Mouse (Mus musculus): Measurements from ENCODE around the gene Theg. TPM values are rescaled to one million over a fixed set of nuclear protein-coding genes. Genes with fewer than 3 reads are reported as not detected.
A peak's percentile ranks its signal among the peaks of the same experiment; 100 is the strongest.

Gene Theg
- polyA plus RNA-seq, 1 experiment from 2014 or later = not detected

DNA sequence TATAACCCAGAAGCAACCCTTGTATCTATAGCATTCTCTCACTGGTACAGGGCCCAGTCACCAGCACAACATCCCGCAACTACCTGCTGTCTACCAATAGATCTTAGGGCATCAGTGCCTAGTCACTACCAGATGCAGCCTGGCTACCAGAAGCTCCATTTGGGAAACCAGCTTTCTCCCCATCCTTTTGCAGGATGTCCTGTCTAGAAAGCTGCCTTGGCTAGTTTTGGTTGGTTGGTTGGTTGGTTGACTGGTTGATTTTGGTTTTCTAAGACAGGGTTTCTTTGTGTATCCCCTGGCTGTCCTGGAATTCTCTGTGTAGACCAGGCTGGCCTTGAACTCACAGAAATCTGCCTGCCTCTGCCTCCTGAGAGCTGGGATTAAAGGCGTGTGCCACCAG lies 27.4 kb downstream of the Theg start:
- TF ChIP-seq CTCF (IDR thresholded peaks at IDR 0.05; ENCODE audit: low read depth) (no peak), EP300 (optimal IDR thresholded peaks at IDR 0.05) (no peak)

GRCm38 (mm10) chr10:79557496-79557895 lies 29.6 kb downstream of the Theg start:
- H3K9me3 ChIP-seq (ENCODE audit: control insufficient read depth, low read length) = no peaks in the 10 kb centered on the region
- H3K27me3 ChIP-seq (ENCODE audit: control insufficient read depth, insufficient read depth, low read length) = no peaks in the 10 kb centered on the region
- no peak overlapping the region for H3K27ac ChIP-seq (replicated peaks)
- TF ChIP-seq EP300 (optimal IDR thresholded peaks at IDR 0.05) (no peak), CTCF (IDR thresholded peaks at IDR 0.05; ENCODE audit: low read depth) (no peak)
- 91% methylated on average over 5 of the region's 5 CpGs for WGBS
- 0 out of 2 replicates have a peak, but pooled peaks cover 2% of the 10 kb centered on the region for H3K4me1 ChIP-seq (replicated peaks; ENCODE audit: control insufficient read depth, insufficient read depth)
- peak; percentile 13 for DNase-seq (ENCODE audit: low spot score)
- ATAC-seq (ENCODE audit: low FRiP score, low TSS enrichment) = no peak
- no peak overlapping the region for H3K4me3 ChIP-seq (ENCODE audit: low read depth, low read length)
- H3K9ac ChIP-seq (ENCODE audit: low read length) = no peak overlapping the region
- H3K36me3 ChIP-seq (ENCODE audit: control insufficient read depth, insufficient read depth, low read length) = no peaks in the 10 kb centered on the region
- no peak overlapping the region for H3K4me2 ChIP-seq (replicated peaks; ENCODE audit: low read depth)

More for the DNA sequence above, 27.4 kb downstream of the Theg start:
- H3K4me1 ChIP-seq (replicated peaks; ENCODE audit: control insufficient read depth, insufficient read depth) = no peaks in the 10 kb centered on the region
- no peaks in the 10 kb centered on the region for H3K27me3 ChIP-seq (ENCODE audit: control insufficient read depth, insufficient read depth, low read length)
- H3K9me3 ChIP-seq (ENCODE audit: control insufficient read depth, low read length) = no peaks in the 10 kb centered on the region
- DNase-seq (ENCODE audit: low spot score) (no peak), ATAC-seq (ENCODE audit: low FRiP score, low TSS enrichment) (no peak)
- H3K27ac ChIP-seq (replicated peaks) = no peak overlapping the region
- WGBS = 93% methylated on average over 2 of the region's 2 CpGs
- no peak overlapping the region for H3K9ac ChIP-seq (ENCODE audit: low read length)
- no peak overlapping the region for H3K4me2 ChIP-seq (replicated peaks; ENCODE audit: low read depth)
- H3K4me3 ChIP-seq (ENCODE audit: low read depth, low read length) = no peak overlapping the region
- no peaks in the 10 kb centered on the region for H3K36me3 ChIP-seq (ENCODE audit: control insufficient read depth, insufficient read depth, low read length)

- H3K4me3 ChIP-seq (ENCODE audit: low read depth, low read length) = no peak overlapping the region
- H3K27ac ChIP-seq (replicated peaks) = no peak overlapping the region
- peak; percentile 10 for DNase-seq (ENCODE audit: low spot score)
- no peak overlapping the region for H3K4me2 ChIP-seq (replicated peaks; ENCODE audit: low read depth)
- no peaks in the 10 kb centered on the region for H3K9me3 ChIP-seq (ENCODE audit: control insufficient read depth, low read length)
- 88% methylated on average over 5 of the region's 5 CpGs for WGBS
- H3K36me3 ChIP-seq (ENCODE audit: control insufficient read depth, insufficient read depth, low read length) = no peaks in the 10 kb centered on the region
- no peak for ATAC-seq (ENCODE audit: low FRiP score, low TSS enrichment)
- no peaks in the 10 kb centered on the region for H3K27me3 ChIP-seq (ENCODE audit: control insufficient read depth, insufficient read depth, low read length)
- 0 out of 2 replicates have a peak, but pooled peaks cover 2% of the 10 kb centered on the region for H3K4me1 ChIP-seq (replicated peaks; ENCODE audit: control insufficient read depth, insufficient read depth)
- TF ChIP-seq CTCF (IDR thresholded peaks at IDR 0.05; ENCODE audit: low read depth) (no peak), EP300 (optimal IDR thresholded peaks at IDR 0.05) (no peak)
- no peak overlapping the region for H3K9ac ChIP-seq (ENCODE audit: low read length)
Observed at GRCm38 (mm10) chr10:79556951-79557350, 30.2 kb downstream of the Theg start.

GRCm38 (mm10) chr10:79555238-79555724 lies 31.9 kb downstream of the Theg start:
- ATAC-seq (ENCODE audit: low FRiP score, low TSS enrichment) (peak; percentile 8; the same call in 1 of the 2 replicates), DNase-seq (ENCODE audit: low spot score) (peak; percentile 13)
- Histone ChIP-seq H3K9ac (ENCODE audit: low read length) (peak overlapping the region; percentile 89), H3K4me3 (ENCODE audit: low read depth, low read length) (peak overlapping the region; percentile 84), H3K4me1 (replicated peaks; ENCODE audit: control insufficient read depth, insufficient read depth) (0 out of 2 replicates have a peak, but pooled peaks cover 2% of the 10 kb centered on the region), H3K27ac (replicated peaks) (no peak overlapping the region), H3K4me2 (replicated peaks; ENCODE audit: low read depth) (peak overlapping the region; percentile 95), H3K27me3 (ENCODE audit: control insufficient read depth, insufficient read depth, low read length) (no peaks in the 10 kb centered on the region), H3K9me3 (ENCODE audit: control insufficient read depth, low read length) (no peaks in the 10 kb centered on the region), H3K36me3 (ENCODE audit: control insufficient read depth, insufficient read depth, low read length) (no peaks in the 10 kb centered on the region)
- 22% methylated on average over 7 of the region's 7 CpGs for WGBS
- TF ChIP-seq EP300 (optimal IDR thresholded peaks at IDR 0.05) = no peak
- no peak for TF ChIP-seq CTCF (IDR thresholded peaks at IDR 0.05; ENCODE audit: low read depth)

GRCm38 (mm10) chr10:79554330-79555237 lies 32.5 kb downstream of the Theg start, which contains the start of gene Mier2:
Gene Mier2, minus strand, starts transcription at chr10:79555199.
- no peak for TF ChIP-seq EP300 (optimal IDR thresholded peaks at IDR 0.05)
- TF ChIP-seq CTCF (IDR thresholded peaks at IDR 0.05; ENCODE audit: low read depth) = no peak
- Histone ChIP-seq H3K9ac (ENCODE audit: low read length) (peak within 1 kb of the TSS; percentile 89), H3K27ac (replicated peaks) (peak within 1 kb of the TSS; percentile 35; the same call in 1 of the 2 replicates), H3K4me2 (replicated peaks; ENCODE audit: low read depth) (peak within 1 kb of the TSS; percentile 95), H3K27me3 (ENCODE audit: control insufficient read depth, insufficient read depth, low read length) (no peaks in the 10 kb centered on the region), H3K4me1 (replicated peaks; ENCODE audit: control insufficient read depth, insufficient read depth) (0 out of 2 replicates have a peak, but pooled peaks cover 2% of the 10 kb centered on the region), H3K36me3 (ENCODE audit: control insufficient read depth, insufficient read depth, low read length) (no peaks in the 10 kb centered on the region), H3K4me3 (ENCODE audit: low read depth, low read length) (peak within 1 kb of the TSS; percentile 84), H3K9me3 (ENCODE audit: control insufficient read depth, low read length) (no peaks in the 10 kb centered on the region)
- peak; percentile 80 for DNase-seq (ENCODE audit: low spot score)
- peak; percentile 85 for ATAC-seq (ENCODE audit: low FRiP score, low TSS enrichment)
- WGBS = under 1% methylated on average over 73 of the region's 108 CpGs
